Mouse (Mus musculus): ENCODE data around the gene Krt28. TPM values are rescaled to one million over a fixed set of nuclear protein-coding genes. Genes with fewer than 3 reads are reported as not detected.

Gene Krt28
- not detected in 2 replicates for polyA plus RNA-seq (2012; rRNA removed)

GRCm38 (mm10) chr11:99374803-99375202 is at the start of gene Krt28:
Gene Krt28 (minus strand): TSS chr11:99374903.

DNA sequence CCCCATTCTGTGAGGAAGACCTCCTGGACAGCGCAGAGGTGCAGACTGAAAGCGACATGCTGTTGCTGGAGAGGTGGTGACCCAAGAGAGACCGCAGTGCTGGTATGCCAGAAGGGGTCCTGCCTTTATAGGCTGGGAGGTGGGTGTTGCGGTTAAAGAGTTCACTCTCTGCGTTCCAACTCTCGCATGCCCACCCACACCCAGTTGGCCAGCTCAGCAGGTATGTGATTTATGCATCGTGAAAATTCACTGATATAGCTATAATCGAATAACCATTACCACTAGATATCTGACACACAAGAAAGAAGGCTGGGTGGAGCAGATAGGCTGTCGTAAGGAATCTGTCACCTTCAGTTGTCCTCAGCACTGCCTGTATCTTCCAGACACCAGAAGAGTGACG is 47.5 kb upstream of the Krt28 start, which contains the start of gene Krt12:
TSS of gene Krt12 (minus strand) at position 101 of the 400 bp plus-strand sequence.

GRCm38 (mm10) chr11:99389264-99389663 is 14.6 kb upstream of the Krt28 start, which contains the start of gene Krt10:
Gene Krt10 (minus strand): TSS chr11:99389364.

DNA sequence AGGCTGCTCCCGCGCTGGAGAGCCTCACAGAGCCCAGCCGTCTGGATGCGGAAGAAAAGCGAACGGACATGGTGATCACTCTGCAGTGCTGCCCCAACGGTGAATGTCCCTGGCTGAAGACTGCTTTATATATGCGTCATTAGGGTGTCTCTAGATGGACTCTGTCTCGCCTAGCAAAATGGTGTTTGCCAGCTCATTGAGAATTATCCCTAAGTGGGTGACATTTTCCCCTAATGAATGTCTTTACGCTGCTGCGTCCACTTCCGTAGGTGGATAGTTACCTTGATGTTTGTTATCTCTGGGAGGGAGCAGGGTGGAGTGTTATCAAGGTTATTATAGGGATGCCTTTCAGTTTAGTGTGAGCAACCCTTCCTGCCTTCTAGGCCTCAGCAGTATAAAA is 23.7 kb downstream of the Krt28 start, which contains the start of gene Krt27:
TSS of gene Krt27 (minus strand) at position 101 of the 400 bp plus-strand sequence.

DNA sequence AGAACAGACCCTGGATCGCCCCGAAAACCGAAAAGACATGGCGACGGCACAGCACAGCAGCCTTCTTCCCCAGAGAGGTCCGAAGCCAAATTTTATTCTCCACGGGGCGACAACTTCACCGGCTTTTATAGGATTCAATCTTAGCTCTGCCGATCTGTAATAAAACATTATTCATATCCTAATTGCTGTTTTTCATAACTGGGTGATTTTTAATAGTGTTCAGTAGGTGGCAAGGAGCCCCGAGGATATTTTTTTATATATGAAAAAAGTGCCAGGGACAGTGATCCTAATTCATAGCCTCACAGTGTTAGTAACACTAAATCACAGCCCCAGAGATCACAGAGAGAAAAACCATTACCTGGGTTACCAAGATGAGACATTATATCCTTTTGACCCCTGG is 36.8 kb downstream of the Krt28 start, which contains the start of gene Krt26:
TSS of gene Krt26 (minus strand) at position 101 of the 400 bp plus-strand sequence.

GRCm38 (mm10) chr11:99322851-99323250 is 51.9 kb downstream of the Krt28 start, which contains the start of gene Krt25:
Gene Krt25 (minus strand): TSS chr11:99322951.

Other genes with a start within 250 kb of the Krt28 start
- 0.63 and 0.85 TPM in 2 replicates for gene Ccr7, start 219.8 kb downstream of the Krt28 start, polyA plus RNA-seq (2012; rRNA removed)
- 38.1 and 45.5 TPM in 2 replicates for gene Smarce1, start 143.9 kb downstream of the Krt28 start, polyA plus RNA-seq (2012; rRNA removed)
- gene Krt222, start 130.8 kb downstream of the Krt28 start, polyA plus RNA-seq (2012; rRNA removed), result 0.05 and 0.12 TPM in 2 replicates
- not detected in 2 replicates for gene Krt24, start 89.6 kb downstream of the Krt28 start, polyA plus RNA-seq (2012; rRNA removed)
- 0.03 TPM in 1 of 2 replicates, not detected in the other for gene Krt25, start 52.0 kb downstream of the Krt28 start, polyA plus RNA-seq (2012; rRNA removed)
- gene Krt26, start 36.9 kb downstream of the Krt28 start, polyA plus RNA-seq (2012; rRNA removed), result not detected in 2 replicates
- gene Krt27, start 23.8 kb downstream of the Krt28 start, polyA plus RNA-seq (2012; rRNA removed), result not detected in 2 replicates
- gene Krt10, start 14.5 kb upstream of the Krt28 start, polyA plus RNA-seq (2012; rRNA removed), result 1.5 and 1.7 TPM in 2 replicates
- 0.05 TPM in 1 of 2 replicates, not detected in the other for gene Krt12, start 47.4 kb upstream of the Krt28 start, polyA plus RNA-seq (2012; rRNA removed)
- 12.1 and 18.7 TPM in 2 replicates for gene Krt20, start 63.2 kb upstream of the Krt28 start, polyA plus RNA-seq (2012; rRNA removed)
- gene Krt23, start 118.2 kb upstream of the Krt28 start, polyA plus RNA-seq (2012; rRNA removed), result 4.7 and 5.5 TPM in 2 replicates
- gene Krt39, start 146.4 kb upstream of the Krt28 start, polyA plus RNA-seq (2012; rRNA removed), result not detected in 2 replicates
- gene Krt40, start 168.3 kb upstream of the Krt28 start, polyA plus RNA-seq (2012; rRNA removed), result not detected in 2 replicates
- gene Krtap3-3, start 176.0 kb upstream of the Krt28 start, polyA plus RNA-seq (2012; rRNA removed), result not detected in 2 replicates
- not detected in 2 replicates for gene Krtap3-2, start 181.9 kb upstream of the Krt28 start, polyA plus RNA-seq (2012; rRNA removed)
- not detected in 2 replicates for gene Gm11939, start 184.6 kb upstream of the Krt28 start, polyA plus RNA-seq (2012; rRNA removed)
- gene Krtap3-1, start 191.7 kb upstream of the Krt28 start, polyA plus RNA-seq (2012; rRNA removed), result not detected in 2 replicates
- not detected in 2 replicates for gene Krtap1-5, start 206.1 kb upstream of the Krt28 start, polyA plus RNA-seq (2012; rRNA removed)
- gene Krtap1-4, start 208.8 kb upstream of the Krt28 start, polyA plus RNA-seq (2012; rRNA removed), result not detected in 2 replicates
- gene Krtap1-3, start 216.4 kb upstream of the Krt28 start, polyA plus RNA-seq (2012; rRNA removed), result not detected in 2 replicates
- not detected in 2 replicates for gene Krtap9-3, start 223.2 kb upstream of the Krt28 start, polyA plus RNA-seq (2012; rRNA removed)
- gene Gm11938, start 228.4 kb upstream of the Krt28 start, polyA plus RNA-seq (2012; rRNA removed), result not detected in 2 replicates
- not detected in 2 replicates for gene Gm11937, start 235.3 kb upstream of the Krt28 start, polyA plus RNA-seq (2012; rRNA removed)
- gene Krtap2-4, start 239.9 kb upstream of the Krt28 start, polyA plus RNA-seq (2012; rRNA removed), result not detected in 2 replicates
- not detected in 2 replicates for gene Gm11562, start 245.5 kb upstream of the Krt28 start, polyA plus RNA-seq (2012; rRNA removed)

Data from liver, embryonic 18 days (tissue).